Mouse (Mus musculus) forebrain, embryonic 11.5 days (tissue): ENCODE measurements around the gene Atl2. TPM values are rescaled to one million over a fixed set of nuclear protein-coding genes. Genes with fewer than 3 reads are reported as not detected.

Experiments used
- ATAC-seq: fragments of 200-750 bp; cut with Nextera tagmentation; replicated peaks from 2 replicates; pipeline ENCODE4 v1.8.0; 2017; ENCODE audit warnings: moderate TSS enrichment; ENCODE audit not compliant: low FRiP score
- DNase-seq: peaks from one replicate; pipeline ENCODE4 v3.0.0-alpha.2; 2017; ENCODE audit warnings: low spot score
- H3K27ac ChIP-seq: fragments of 300-500 bp; sonication (generic); 2 replicates; pipeline ENCODE4 v1.5.1; 2014; ENCODE audit warnings: low read depth, low read length
- H3K27me3 ChIP-seq: fragments of 300-500 bp; sonication (generic); 2 replicates; pipeline ENCODE4 v1.6.1; 2014; ENCODE audit warnings: mild to moderate bottlenecking, low read length, mixed read lengths; ENCODE audit not compliant: control insufficient read depth, insufficient read depth
- H3K36me3 ChIP-seq: fragments of 300-500 bp; sonication (generic); 2 replicates; pipeline ENCODE4 v1.6.1; 2014; ENCODE audit warnings: mild to moderate bottlenecking, low read length, moderate library complexity, mixed read lengths; ENCODE audit not compliant: control insufficient read depth, insufficient read depth
- H3K4me1 ChIP-seq: fragments of 300-500 bp; sonication (generic); replicated peaks from 2 replicates; pipeline ENCODE4 v1.6.1; 2014; ENCODE audit warnings: low read length, mixed read lengths; ENCODE audit not compliant: control insufficient read depth, insufficient read depth
- H3K4me2 ChIP-seq: fragments of 300-500 bp; sonication (generic); 2 replicates; pipeline ENCODE4 v1.6.1; 2014; ENCODE audit warnings: low read depth, mild to moderate bottlenecking, low read length, moderate library complexity, mixed read lengths; ENCODE audit not compliant: severe bottlenecking
- H3K4me3 ChIP-seq: fragments of 300-500 bp; sonication (generic); 2 replicates; pipeline ENCODE4 v1.5.1; 2014; ENCODE audit warnings: low read depth, low read length
- H3K9ac ChIP-seq: fragments of 300-500 bp; sonication (generic); 2 replicates; pipeline ENCODE4 v1.6.1; 2014; ENCODE audit warnings: low read length
- H3K9me3 ChIP-seq: fragments of 300-500 bp; sonication (generic); 2 replicates; pipeline ENCODE4 v1.6.1; 2016; ENCODE audit warnings: low read length, mixed read lengths; ENCODE audit not compliant: control insufficient read depth
- WGBS: fragments of 180-500 bp; shearing (Covaris S2); extraction: QIAGEN DNeasy Blood & Tissue Kit; methylation state at CpG from one replicate; pipeline ENCODE4 v1.1.7; 2014; 5-methylcytosine and 5-hydroxymethylcytosine counted together
- polyA plus RNA-seq: library from polyadenylated mRNA; unstranded; fragments of >200 nt; fragmentation: Nextera tagmentation; extraction: Ambion mirVana; gene quantifications from 2 replicates; pipeline ENCODE4 v1.2.1, GENCODE M21; 2014

Atl2 gene
- polyA plus RNA-seq, 1 experiment from 2014 or later: 46.7 TPM

DNA sequence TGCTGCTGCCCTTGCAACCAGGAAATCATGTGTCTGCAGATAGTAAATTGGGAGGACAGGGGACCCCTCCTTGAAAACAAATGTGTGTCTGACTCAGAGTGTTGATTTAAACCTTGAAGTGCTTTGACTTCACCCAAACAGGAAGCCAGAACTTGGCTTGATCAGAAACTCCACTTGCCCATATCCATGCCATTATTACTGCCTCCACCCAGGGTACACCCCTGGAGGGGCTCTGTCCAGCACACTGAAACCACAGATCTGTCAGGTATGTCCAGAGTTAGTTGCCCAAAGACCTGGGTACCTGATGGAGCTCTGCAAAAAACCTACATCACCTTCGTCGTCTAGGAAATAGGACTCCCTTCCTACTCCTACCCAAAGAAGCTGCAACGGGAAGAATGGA is 77.0 kb downstream of the Atl2 start:
- no peak overlapping the region for H3K9ac ChIP-seq
- H3K9me3 ChIP-seq: no peaks in the 10 kb centered on the region
- H3K27me3 ChIP-seq: peaks cover 31% of the 10 kb centered on the region
- no peaks in the 10 kb centered on the region for H3K36me3 ChIP-seq
- ATAC-seq (no peak), DNase-seq (peak; percentile 21)
- H3K27ac ChIP-seq: no peak overlapping the region
- peaks cover 6% of the 10 kb centered on the region; the same call in 1 of the 2 replicates for H3K4me1 ChIP-seq
- WGBS: 27% methylated on average over 3 of the region's 3 CpGs
- no peak overlapping the region for H3K4me3 ChIP-seq
- H3K4me2 ChIP-seq: no peak overlapping the region

DNA sequence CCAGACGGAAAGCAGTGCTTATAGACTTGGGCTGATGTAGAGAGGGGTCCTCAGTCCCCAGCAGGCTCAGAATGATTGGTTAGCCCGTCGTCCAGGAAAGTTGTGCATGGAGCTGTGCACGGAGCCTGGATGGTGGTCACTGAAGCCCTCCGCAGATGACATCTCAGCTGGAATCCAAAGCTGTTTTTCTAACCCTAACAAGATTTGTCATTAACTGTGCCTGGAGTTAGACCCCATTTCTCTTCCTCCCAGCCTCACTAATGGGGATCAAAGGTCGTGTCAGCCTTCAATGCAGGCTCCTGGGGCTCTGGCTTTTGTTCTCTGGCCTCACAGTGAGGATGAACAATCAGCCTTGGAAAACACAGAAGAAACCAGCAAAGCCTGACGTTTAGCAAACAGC is 77.9 kb downstream of the Atl2 start:
- 4% methylated on average over 7 of the region's 7 CpGs for WGBS
- no peaks in the 10 kb centered on the region for H3K9me3 ChIP-seq
- H3K27me3 ChIP-seq: peaks cover 31% of the 10 kb centered on the region
- 0 out of 2 replicates have a peak, but pooled peaks have one; percentile 39 for ATAC-seq
- H3K27ac ChIP-seq: no peak overlapping the region
- no peak overlapping the region for H3K4me3 ChIP-seq
- no peaks in the 10 kb centered on the region for H3K36me3 ChIP-seq
- H3K4me1 ChIP-seq: peaks cover 6% of the 10 kb centered on the region; the same call in 1 of the 2 replicates
- no peak overlapping the region for H3K4me2 ChIP-seq
- no peak overlapping the region for H3K9ac ChIP-seq
- DNase-seq: peak; percentile 50

DNA sequence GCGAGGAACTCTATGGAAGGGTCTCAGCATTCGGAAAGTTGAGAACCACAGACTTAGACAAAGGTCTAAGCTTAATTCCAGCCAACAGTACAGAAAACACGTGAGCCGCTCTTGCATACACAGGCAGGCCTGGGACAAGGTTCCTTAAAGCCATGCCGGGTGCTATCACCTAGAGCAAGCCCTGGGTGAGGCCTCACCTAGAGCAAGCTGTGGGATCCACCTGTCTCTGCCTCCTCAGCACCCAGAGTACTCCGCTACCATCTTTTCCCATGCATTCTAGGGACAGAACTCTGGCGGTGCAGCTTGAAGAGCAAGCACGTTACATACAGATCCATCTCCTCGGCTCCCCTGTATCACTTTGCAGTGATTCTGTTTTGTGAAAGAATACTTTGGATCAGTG is 78.4 kb downstream of the Atl2 start:
- ATAC-seq: no peak
- Histone ChIP-seq H3K27me3 (peaks cover 31% of the 10 kb centered on the region), H3K9ac (no peak overlapping the region), H3K4me3 (no peak overlapping the region), H3K4me2 (no peak overlapping the region), H3K27ac (no peak overlapping the region), H3K4me1 (peaks cover 6% of the 10 kb centered on the region; the same call in 1 of the 2 replicates), H3K36me3 (no peaks in the 10 kb centered on the region), H3K9me3 (no peaks in the 10 kb centered on the region)
- WGBS: 44% methylated on average over 9 of the region's 9 CpGs
- DNase-seq: peak; percentile 49

DNA sequence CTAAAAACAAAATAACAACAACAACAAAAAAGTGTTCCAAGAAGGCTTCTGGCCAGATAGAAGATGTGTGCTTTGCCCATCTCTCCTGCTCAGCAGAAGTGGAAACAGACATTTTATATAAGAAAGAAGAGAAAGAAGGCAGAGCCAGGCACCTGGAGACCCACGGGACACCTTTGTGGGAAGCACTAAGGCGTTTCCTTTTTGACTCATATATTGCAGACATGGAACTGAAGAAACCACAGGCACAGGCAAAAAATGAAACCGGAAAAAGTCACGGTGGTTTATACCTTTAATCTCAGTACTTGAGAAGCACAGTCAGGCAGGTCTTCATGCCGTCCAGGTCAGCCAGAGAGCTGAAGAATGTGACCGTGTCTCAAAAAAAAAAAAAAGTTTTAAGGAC is 79.0 kb downstream of the Atl2 start:
- Histone ChIP-seq H3K9me3 (no peaks in the 10 kb centered on the region), H3K4me2 (no peak overlapping the region), H3K27ac (no peak overlapping the region), H3K36me3 (no peaks in the 10 kb centered on the region), H3K4me1 (peaks cover 6% of the 10 kb centered on the region; the same call in 1 of the 2 replicates), H3K9ac (no peak overlapping the region), H3K27me3 (peaks cover 30% of the 10 kb centered on the region), H3K4me3 (no peak overlapping the region)
- peak; percentile 5 for DNase-seq
- 79% methylated on average over 6 of the region's 6 CpGs for WGBS
- no peak for ATAC-seq

DNA sequence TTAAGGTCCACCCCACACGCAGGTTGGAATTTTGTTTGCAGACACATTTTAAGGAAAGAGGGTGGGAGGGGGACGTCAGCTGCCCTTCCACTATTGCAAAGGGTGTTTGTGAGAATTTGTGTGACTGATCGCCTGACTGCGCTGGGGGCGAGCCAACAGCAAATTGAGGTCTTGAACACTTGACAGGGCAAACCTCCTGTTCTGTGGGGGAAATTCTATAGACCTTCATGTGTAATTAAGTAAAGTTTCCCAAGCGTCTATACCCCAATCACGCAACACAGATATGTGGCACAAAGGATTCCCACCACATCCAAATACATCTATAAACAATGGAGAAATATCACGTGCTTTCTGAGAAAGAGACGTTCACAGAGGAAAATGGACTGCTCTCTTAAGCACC is 85.5 kb downstream of the Atl2 start:
- no peak overlapping the region for H3K4me3 ChIP-seq
- H3K27ac ChIP-seq: no peak overlapping the region
- H3K9me3 ChIP-seq: no peaks in the 10 kb centered on the region
- no peak overlapping the region for H3K4me2 ChIP-seq
- WGBS: 89% methylated on average over 9 of the region's 9 CpGs
- no peak for ATAC-seq
- H3K4me1 ChIP-seq: no peaks in the 10 kb centered on the region
- peaks cover 9% of the 10 kb centered on the region for H3K27me3 ChIP-seq
- no peak for DNase-seq
- no peaks in the 10 kb centered on the region for H3K36me3 ChIP-seq
- H3K9ac ChIP-seq: no peak overlapping the region

- H3K4me1 ChIP-seq: no peaks in the 10 kb centered on the region
- 83% methylated on average over 23 of the region's 23 CpGs for WGBS
- H3K4me2 ChIP-seq: no peak overlapping the region
- H3K9me3 ChIP-seq: no peaks in the 10 kb centered on the region
- no peak overlapping the region for H3K9ac ChIP-seq
- no peak overlapping the region for H3K27ac ChIP-seq
- no peak for DNase-seq
- no peak for ATAC-seq
- peaks cover 8% of the 10 kb centered on the region for H3K27me3 ChIP-seq
- H3K4me3 ChIP-seq: no peak overlapping the region
- H3K36me3 ChIP-seq: no peaks in the 10 kb centered on the region
Measured at GRCm38 (mm10) chr17:79809491-79810316, 86.2 kb downstream of the Atl2 start.

GRCm38 (mm10) chr17:79807237-79807930 is 88.5 kb downstream of the Atl2 start:
- H3K9me3 ChIP-seq: no peaks in the 10 kb centered on the region
- 75% methylated on average over 8 of the region's 8 CpGs for WGBS
- DNase-seq (no peak), ATAC-seq (no peak)
- no peaks in the 10 kb centered on the region for H3K4me1 ChIP-seq
- no peak overlapping the region for H3K27ac ChIP-seq
- H3K4me2 ChIP-seq: no peak overlapping the region
- H3K9ac ChIP-seq: no peak overlapping the region
- H3K36me3 ChIP-seq: no peaks in the 10 kb centered on the region
- peaks cover under 1% of the 10 kb centered on the region; the same call in 1 of the 2 replicates for H3K27me3 ChIP-seq
- H3K4me3 ChIP-seq: no peak overlapping the region

- no peak overlapping the region for H3K4me2 ChIP-seq
- 77% methylated on average over 2 of the region's 2 CpGs for WGBS
- DNase-seq (no peak), ATAC-seq (no peak)
- H3K9ac ChIP-seq: no peak overlapping the region
- no peaks in the 10 kb centered on the region for H3K4me1 ChIP-seq
- H3K27ac ChIP-seq: no peak overlapping the region
- H3K4me3 ChIP-seq: no peak overlapping the region
- no peaks in the 10 kb centered on the region for H3K36me3 ChIP-seq
- no peaks in the 10 kb centered on the region for H3K9me3 ChIP-seq
- H3K27me3 ChIP-seq: no peaks in the 10 kb centered on the region
Measured at GRCm38 (mm10) chr17:79804747-79805146, 91.2 kb downstream of the Atl2 start.
